Mouse (Mus musculus) frontal cortex, postnatal 10 days (tissue): Measurements from ENCODE around the gene Gm7876.
"Not testable (repeated sequence)": the region's sequence is repeated elsewhere in the genome, so short reads cannot be mapped to it uniquely, and the experiment has no call there.

ENCODE experiments used
- DNase-seq, 2 experiments: peaks; one replicate each; pipeline ENCODE4 v3.0.0; 2022; ENCODE audit warnings: low spot score in 2 of 2, mixed read lengths in 1 of 2

The Gm7876 gene

GRCm38 (mm10) chr14:4708938-4709337 is at the start of gene Gm7876:
Gm7876 (plus strand) TSS chr14:4709238.
- DNase-seq: not testable (repeated sequence)

GRCm38 (mm10) chr14:4663892-4664291 is 45.1 kb upstream of the Gm7876 start, which contains the start of gene Gm3239:
Gm3239 (plus strand) TSS chr14:4664192.
- DNase-seq: not testable (repeated sequence)

- DNase-seq: not testable (repeated sequence)
These were observed 17.2 kb downstream of the Gm7876 start, which contains the start of gene Gm3252 for GRCm38 (mm10) chr14:4726038-4726880. Gm3252 (plus strand) TSS chr14:4726775.
